Mouse (Mus musculus): ENCODE measurements around the gene Ppp1r13l. TPM values are rescaled to one million over a fixed set of nuclear protein-coding genes. Genes with fewer than 3 reads are reported as not detected.

The Ppp1r13l gene
- polyA plus RNA-seq, 1 experiment from 2014 or later = 15.2 TPM

GRCm38 (mm10) chr7:19337122-19337521 is 22.4 kb upstream of the Ppp1r13l start:
- H3K9ac ChIP-seq (ENCODE audit: low read length) = peak overlapping the region; percentile 41; the same call in 1 of the 2 replicates
- H3K9me3 ChIP-seq (ENCODE audit: control insufficient read depth, low read length) = no peaks in the 10 kb centered on the region
- 50% methylated on average over 10 of the region's 10 CpGs for WGBS
- H3K27ac ChIP-seq (replicated peaks in 1 of 2; ENCODE audit: control insufficient read depth in 1 of 2, insufficient read depth in 1 of 2, low read depth in 2 of 2, low read length in 2 of 2) = peak overlapping the region in 1 of 2 experiments; percentile 47; a peak in 1 of 4 replicates
- peaks cover 32% of the 10 kb centered on the region in 2 experiments for H3K4me1 ChIP-seq (ENCODE audit: control insufficient read depth in 2 of 2, insufficient read depth in 2 of 2, low read length in 2 of 2)
- no peaks in the 10 kb centered on the region for H3K27me3 ChIP-seq (ENCODE audit: control insufficient read depth, insufficient read depth, low read length)
- ATAC-seq (ENCODE audit: insufficient number of reproducible peaks, insufficient read depth, low FRiP score, low read depth) = no peak
- H3K4me2 ChIP-seq (ENCODE audit: low read length) = no peak overlapping the region
- H3K36me3 ChIP-seq (ENCODE audit: control insufficient read depth, insufficient read depth, low read length) = 0 out of 2 replicates have a peak, but pooled peaks cover 2% of the 10 kb centered on the region
- no peak overlapping the region for H3K4me3 ChIP-seq (ENCODE audit: control insufficient read depth in 1 of 2, insufficient read depth in 1 of 2, low read depth in 1 of 2, low read length in 2 of 2)

- peaks cover 32 to 35% of the 10 kb centered on the region in 2 experiments for H3K4me1 ChIP-seq (ENCODE audit: control insufficient read depth in 2 of 2, insufficient read depth in 2 of 2, low read length in 2 of 2)
These were observed 21.5 kb upstream of the Ppp1r13l start for GRCm38 (mm10) chr7:19338060-19338459.

DNA sequence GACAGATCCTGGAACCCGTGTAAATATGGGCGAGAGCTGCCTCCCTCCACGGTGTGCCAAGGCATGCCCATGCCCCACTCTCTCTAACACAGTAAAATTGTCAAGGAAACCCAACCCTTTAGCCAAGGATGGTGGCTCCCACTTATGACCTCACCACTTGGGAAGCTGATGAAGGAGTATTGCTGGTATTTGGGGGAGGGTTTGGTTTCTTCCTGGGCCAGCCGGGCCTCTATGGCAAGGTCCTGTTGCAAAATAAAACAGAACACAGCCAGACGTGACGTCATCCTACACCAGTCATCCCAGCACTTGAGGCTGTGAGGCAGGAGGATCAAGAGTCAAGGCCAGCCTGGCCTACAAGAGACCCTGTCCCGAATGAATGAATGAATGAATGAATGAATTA is 21.0 kb upstream of the Ppp1r13l start:
- ATAC-seq (ENCODE audit: insufficient number of reproducible peaks, insufficient read depth, low FRiP score, low read depth) = no peak
- WGBS = 46% methylated on average over 7 of the region's 7 CpGs
- H3K4me2 ChIP-seq (ENCODE audit: low read length) = no peak overlapping the region
- 0 out of 2 replicates have a peak, but pooled peaks cover 2% of the 10 kb centered on the region for H3K36me3 ChIP-seq (ENCODE audit: control insufficient read depth, insufficient read depth, low read length)
- no peaks in the 10 kb centered on the region for H3K27me3 ChIP-seq (ENCODE audit: control insufficient read depth, insufficient read depth, low read length)
- H3K9me3 ChIP-seq (ENCODE audit: control insufficient read depth, low read length) = no peaks in the 10 kb centered on the region
- H3K4me1 ChIP-seq (ENCODE audit: control insufficient read depth in 2 of 2, insufficient read depth in 2 of 2, low read length in 2 of 2) = peaks cover 36 to 40% of the 10 kb centered on the region in 2 experiments
- peak overlapping the region in 1 of 2 experiments; percentile 35; a peak in 1 of 4 replicates for H3K27ac ChIP-seq (replicated peaks in 1 of 2; ENCODE audit: control insufficient read depth in 1 of 2, insufficient read depth in 1 of 2, low read depth in 2 of 2, low read length in 2 of 2)
- no peak overlapping the region for H3K9ac ChIP-seq (ENCODE audit: low read length)
- no peak overlapping the region for H3K4me3 ChIP-seq (ENCODE audit: control insufficient read depth in 1 of 2, insufficient read depth in 1 of 2, low read depth in 1 of 2, low read length in 2 of 2)

More at GRCm38 (mm10) chr7:19338060-19338459, 21.5 kb upstream of the Ppp1r13l start:
- H3K4me3 ChIP-seq (ENCODE audit: control insufficient read depth in 1 of 2, insufficient read depth in 1 of 2, low read depth in 1 of 2, low read length in 2 of 2) = no peak overlapping the region
- 25% methylated on average over 2 of the region's 2 CpGs for WGBS
- no peaks in the 10 kb centered on the region for H3K27me3 ChIP-seq (ENCODE audit: control insufficient read depth, insufficient read depth, low read length)
- 0 out of 2 replicates have a peak, but pooled peaks cover 2% of the 10 kb centered on the region for H3K36me3 ChIP-seq (ENCODE audit: control insufficient read depth, insufficient read depth, low read length)
- no peaks in the 10 kb centered on the region for H3K9me3 ChIP-seq (ENCODE audit: control insufficient read depth, low read length)
- no peak overlapping the region for H3K4me2 ChIP-seq (ENCODE audit: low read length)
- no peak for ATAC-seq (ENCODE audit: insufficient number of reproducible peaks, insufficient read depth, low FRiP score, low read depth)
- H3K27ac ChIP-seq (replicated peaks in 1 of 2; ENCODE audit: control insufficient read depth in 1 of 2, insufficient read depth in 1 of 2, low read depth in 2 of 2, low read length in 2 of 2) = peak overlapping the region in 1 of 2 experiments; percentile 35; a peak in 2 of 4 replicates
- H3K9ac ChIP-seq (ENCODE audit: low read length) = no peak overlapping the region

DNA sequence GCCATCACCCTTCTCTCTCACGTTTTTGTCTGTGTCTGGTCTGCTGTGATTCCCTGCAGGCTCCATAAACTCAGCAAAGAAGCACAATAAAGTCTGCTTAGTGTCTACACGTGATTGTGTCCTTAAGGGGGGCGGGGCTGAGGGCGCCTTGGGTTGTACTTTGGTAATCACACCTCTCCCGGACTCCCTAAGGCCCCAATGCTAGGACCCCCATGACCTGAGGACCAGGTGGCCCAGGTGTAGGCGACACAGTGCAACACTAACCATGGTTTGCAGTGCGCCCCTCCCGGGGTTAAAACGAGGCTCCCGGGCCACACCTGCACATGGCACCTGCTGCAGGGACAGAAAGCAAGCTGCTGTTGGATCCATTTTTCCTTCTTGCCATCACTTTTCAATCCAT is 18.3 kb upstream of the Ppp1r13l start:
- H3K9me3 ChIP-seq (ENCODE audit: control insufficient read depth, low read length) = no peaks in the 10 kb centered on the region
- H3K4me3 ChIP-seq (ENCODE audit: control insufficient read depth in 1 of 2, insufficient read depth in 1 of 2, low read depth in 1 of 2, low read length in 2 of 2) = peak overlapping the region; percentile 44 to 55
- no peaks in the 10 kb centered on the region for H3K27me3 ChIP-seq (ENCODE audit: control insufficient read depth, insufficient read depth, low read length)
- H3K9ac ChIP-seq (ENCODE audit: low read length) = peak overlapping the region; percentile 69
- peak overlapping the region; percentile 74 for H3K4me2 ChIP-seq (ENCODE audit: low read length)
- H3K36me3 ChIP-seq (ENCODE audit: control insufficient read depth, insufficient read depth, low read length) = 0 out of 2 replicates have a peak, but pooled peaks cover 2% of the 10 kb centered on the region
- H3K27ac ChIP-seq (replicated peaks in 1 of 2; ENCODE audit: control insufficient read depth in 1 of 2, insufficient read depth in 1 of 2, low read depth in 2 of 2, low read length in 2 of 2) = peak overlapping the region; percentile 94 to 99
- WGBS = 11% methylated on average over 10 of the region's 10 CpGs
- no peak for ATAC-seq (ENCODE audit: insufficient number of reproducible peaks, insufficient read depth, low FRiP score, low read depth)
- peaks cover 39 to 49% of the 10 kb centered on the region in 2 experiments for H3K4me1 ChIP-seq (ENCODE audit: control insufficient read depth in 2 of 2, insufficient read depth in 2 of 2, low read length in 2 of 2)

GRCm38 (mm10) chr7:19341761-19342409 is 17.7 kb upstream of the Ppp1r13l start:
- peak overlapping the region; percentile 74 for H3K4me2 ChIP-seq (ENCODE audit: low read length)
- no peaks in the 10 kb centered on the region for H3K27me3 ChIP-seq (ENCODE audit: control insufficient read depth, insufficient read depth, low read length)
- H3K27ac ChIP-seq (replicated peaks in 1 of 2; ENCODE audit: control insufficient read depth in 1 of 2, insufficient read depth in 1 of 2, low read depth in 2 of 2, low read length in 2 of 2) = peak overlapping the region; percentile 94 to 99
- peak overlapping the region; percentile 69 for H3K9ac ChIP-seq (ENCODE audit: low read length)
- peaks cover 38 to 47% of the 10 kb centered on the region in 2 experiments for H3K4me1 ChIP-seq (ENCODE audit: control insufficient read depth in 2 of 2, insufficient read depth in 2 of 2, low read length in 2 of 2)
- H3K36me3 ChIP-seq (ENCODE audit: control insufficient read depth, insufficient read depth, low read length) = 0 out of 2 replicates have a peak, but pooled peaks cover under 1% of the 10 kb centered on the region
- peak; percentile 83 for ATAC-seq (ENCODE audit: insufficient number of reproducible peaks, insufficient read depth, low FRiP score, low read depth)
- peak overlapping the region; percentile 44 to 55 for H3K4me3 ChIP-seq (ENCODE audit: control insufficient read depth in 1 of 2, insufficient read depth in 1 of 2, low read depth in 1 of 2, low read length in 2 of 2)
- H3K9me3 ChIP-seq (ENCODE audit: control insufficient read depth, low read length) = no peaks in the 10 kb centered on the region
- under 1% methylated on average over 41 of the region's 41 CpGs for WGBS

DNA sequence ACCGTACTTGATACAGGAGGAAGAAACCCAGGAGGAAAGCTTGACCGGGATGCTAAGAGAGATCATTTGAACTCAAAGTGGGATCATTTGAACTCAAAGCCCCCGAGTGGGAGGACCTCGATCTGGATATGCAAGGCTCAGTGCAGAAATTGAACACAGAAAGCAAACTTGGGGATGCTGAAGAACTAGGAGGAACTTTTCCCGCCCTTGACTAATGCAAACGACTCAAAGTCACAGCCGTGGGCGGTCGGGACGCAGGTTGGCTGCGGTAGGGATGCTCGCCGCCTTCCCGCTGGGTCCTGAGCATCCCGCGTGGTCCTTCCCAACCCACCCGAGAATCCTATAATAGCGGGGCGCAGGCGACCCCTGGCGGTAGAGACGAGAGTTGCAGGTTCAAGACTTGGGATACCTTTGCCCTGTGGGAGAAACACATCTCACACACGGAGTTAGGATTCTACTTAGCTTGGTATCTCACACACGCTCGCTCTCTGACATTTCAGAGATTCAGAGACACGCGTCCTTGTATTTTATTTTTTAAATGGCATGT is 17.0 kb upstream of the Ppp1r13l start:
- ATAC-seq (ENCODE audit: insufficient number of reproducible peaks, insufficient read depth, low FRiP score, low read depth) = peak; percentile 36; the same call in 1 of the 2 replicates
- Histone ChIP-seq H3K36me3 (ENCODE audit: control insufficient read depth, insufficient read depth, low read length) (peaks cover 2% of the 10 kb centered on the region; the same call in 1 of the 2 replicates), H3K9ac (ENCODE audit: low read length) (peak overlapping the region; percentile 69), H3K9me3 (ENCODE audit: control insufficient read depth, low read length) (no peaks in the 10 kb centered on the region), H3K4me3 (ENCODE audit: control insufficient read depth in 1 of 2, insufficient read depth in 1 of 2, low read depth in 1 of 2, low read length in 2 of 2) (peak overlapping the region; percentile 44 to 55), H3K4me2 (ENCODE audit: low read length) (peak overlapping the region; percentile 74), H3K27ac (replicated peaks in 1 of 2; ENCODE audit: control insufficient read depth in 1 of 2, insufficient read depth in 1 of 2, low read depth in 2 of 2, low read length in 2 of 2) (peak overlapping the region; percentile 94 to 99), H3K27me3 (ENCODE audit: control insufficient read depth, insufficient read depth, low read length) (no peaks in the 10 kb centered on the region), H3K4me1 (ENCODE audit: control insufficient read depth in 2 of 2, insufficient read depth in 2 of 2, low read length in 2 of 2) (peaks cover 31 to 42% of the 10 kb centered on the region in 2 experiments)
- 0% methylated on average over 27 of the region's 27 CpGs for WGBS

DNA sequence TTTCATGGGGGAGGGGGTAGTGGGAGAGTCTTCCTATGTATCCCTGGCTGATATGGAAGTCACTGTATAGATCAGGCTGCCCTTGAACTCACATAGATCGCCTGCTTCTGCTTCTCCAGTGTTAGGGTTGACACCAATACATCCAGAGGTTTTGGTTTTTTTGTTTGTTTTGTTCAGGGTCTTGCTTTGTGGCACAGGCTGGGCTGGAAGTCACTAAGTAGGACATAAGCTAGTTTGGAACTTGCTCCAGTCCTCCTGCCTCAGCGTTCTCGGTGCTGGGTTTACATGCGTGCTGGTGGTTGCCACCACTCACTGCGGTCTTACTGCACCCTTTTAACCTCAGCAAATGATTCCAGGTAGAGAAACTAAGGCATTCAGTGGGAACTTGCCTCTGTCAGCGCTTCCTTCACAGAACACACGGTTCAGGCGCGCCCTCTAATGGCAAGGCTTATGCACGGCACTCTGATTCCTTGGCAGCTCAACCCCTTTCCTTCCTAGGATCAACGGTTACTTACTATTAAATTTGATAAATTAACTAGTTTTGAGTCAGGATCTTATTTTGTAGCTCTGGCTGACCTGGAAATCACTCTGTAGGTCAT is 16.2 kb upstream of the Ppp1r13l start:
- Histone ChIP-seq H3K27me3 (ENCODE audit: control insufficient read depth, insufficient read depth, low read length) (no peaks in the 10 kb centered on the region), H3K9ac (ENCODE audit: low read length) (no peak overlapping the region), H3K4me3 (ENCODE audit: control insufficient read depth in 1 of 2, insufficient read depth in 1 of 2, low read depth in 1 of 2, low read length in 2 of 2) (no peak overlapping the region), H3K27ac (replicated peaks in 1 of 2; ENCODE audit: control insufficient read depth in 1 of 2, insufficient read depth in 1 of 2, low read depth in 2 of 2, low read length in 2 of 2) (0 out of 4 replicates have a peak overlapping the region, but pooled peaks of 1 of the 2 experiments have one; percentile 8), H3K9me3 (ENCODE audit: control insufficient read depth, low read length) (no peaks in the 10 kb centered on the region), H3K36me3 (ENCODE audit: control insufficient read depth, insufficient read depth, low read length) (peaks cover 8% of the 10 kb centered on the region), H3K4me1 (ENCODE audit: control insufficient read depth in 2 of 2, insufficient read depth in 2 of 2, low read length in 2 of 2) (peaks cover 27 to 42% of the 10 kb centered on the region in 2 experiments), H3K4me2 (ENCODE audit: low read length) (peak overlapping the region; percentile 74)
- no peak for ATAC-seq (ENCODE audit: insufficient number of reproducible peaks, insufficient read depth, low FRiP score, low read depth)
- 2% methylated on average over 11 of the region's 11 CpGs for WGBS
